Mouse (Mus musculus): ENCODE measurements around the gene Cdk13.

The Cdk13 gene

DNA sequence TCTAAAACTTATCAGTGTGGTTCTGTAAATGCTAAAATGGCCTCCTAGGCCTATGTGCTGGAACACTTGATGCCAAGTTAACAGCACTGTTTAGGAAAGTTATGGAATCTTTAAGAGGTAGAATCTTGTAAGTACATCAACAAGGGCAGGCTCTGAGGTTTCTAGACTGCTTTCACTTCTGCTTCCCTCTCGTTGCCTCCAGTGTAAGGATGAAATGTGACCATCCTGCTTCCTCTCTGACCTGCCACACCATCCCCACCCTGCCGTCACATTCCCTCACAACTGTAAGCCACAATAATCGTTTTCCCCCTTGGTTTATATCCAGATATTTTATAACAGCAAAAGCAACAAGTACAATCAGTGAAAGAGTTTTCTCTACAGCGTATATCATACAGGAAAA is 49.9 kb downstream of the Cdk13 start:
- no peak for DNase-seq

DNA sequence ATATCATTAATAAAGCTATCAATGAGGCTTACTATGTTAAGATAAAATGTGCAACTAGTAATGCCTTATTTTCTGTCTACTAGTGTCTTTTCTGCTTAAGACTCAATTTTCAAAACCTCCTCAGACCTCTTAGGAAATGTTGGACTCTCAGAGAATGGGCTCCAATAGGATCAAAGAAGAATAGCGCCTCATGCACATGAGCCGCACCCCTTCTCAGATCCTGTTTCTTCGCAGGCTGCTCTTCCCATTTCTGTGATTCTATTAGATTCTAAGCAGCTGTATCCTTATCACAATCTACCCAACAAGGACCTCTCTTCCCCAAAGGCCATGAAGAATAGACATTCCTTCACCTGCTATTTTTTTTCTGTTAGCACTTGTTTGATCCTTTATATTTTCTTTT is 76.1 kb downstream of the Cdk13 start:
- DNase-seq: no peak

DNA sequence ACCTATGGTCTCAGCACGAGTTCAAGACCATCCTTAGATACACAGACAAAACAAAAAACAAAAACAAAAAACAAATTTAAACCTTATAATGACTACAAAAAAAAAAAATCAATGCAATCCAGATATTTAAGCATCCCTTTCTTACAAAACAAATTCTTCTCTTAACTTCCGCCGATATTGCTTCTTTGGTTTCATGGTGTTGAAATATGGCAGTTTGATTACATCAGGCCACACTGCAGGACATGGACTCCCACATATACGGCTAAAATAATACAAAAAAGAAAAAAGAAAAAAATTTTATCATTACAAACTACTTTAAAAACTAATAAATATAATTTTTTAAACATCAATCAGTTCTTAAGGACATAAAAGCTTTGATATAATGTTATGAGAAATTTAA is 77.0 kb downstream of the Cdk13 start:
- DNase-seq: no peak

DNA sequence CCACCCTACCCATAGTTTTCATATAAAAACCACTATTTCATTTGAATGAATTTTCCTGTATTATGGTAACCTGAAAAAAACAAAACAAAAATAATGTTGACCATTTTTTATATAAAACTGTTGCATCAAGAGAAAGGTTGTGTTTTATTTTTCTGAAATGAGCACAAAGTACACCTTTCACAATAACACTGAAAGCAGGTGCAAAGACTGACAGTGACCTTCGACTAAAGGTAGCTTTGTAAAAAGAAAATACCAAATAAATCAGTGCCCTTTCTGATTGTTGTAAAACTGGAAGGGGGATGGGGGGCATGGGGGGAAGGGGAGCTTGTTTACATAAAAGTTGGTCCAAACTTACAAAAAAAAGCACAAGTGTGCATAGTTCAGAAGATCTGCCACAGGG is 87.5 kb downstream of the Cdk13 start:
- no peak for DNase-seq

- DNase-seq: no peak
These were observed 96.0 kb downstream of the Cdk13 start for GRCm38 (mm10) chr13:17708784-17709311.

- DNase-seq: no peak
These were observed 99.6 kb downstream of the Cdk13 start for GRCm38 (mm10) chr13:17705188-17705826.

DNA sequence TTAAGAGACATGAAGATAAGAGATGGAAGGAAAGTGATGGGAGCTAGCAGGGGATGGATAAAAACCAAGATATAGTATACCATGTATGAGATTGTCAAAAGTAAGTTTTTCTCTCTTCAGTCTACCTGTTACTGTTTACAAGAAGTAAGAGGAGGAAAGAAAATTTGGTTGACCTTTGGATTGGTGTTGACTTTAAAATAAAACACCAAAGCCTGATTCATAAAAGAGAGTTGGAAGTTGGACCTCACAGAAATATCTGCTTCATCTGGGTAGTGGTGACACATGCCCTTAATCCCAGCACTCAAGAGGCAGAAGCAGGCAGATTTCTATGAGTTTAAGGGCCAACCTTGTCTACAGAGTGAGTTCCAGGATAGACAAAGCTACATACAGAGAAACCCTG is 102.6 kb downstream of the Cdk13 start:
- no peak for DNase-seq

DNA sequence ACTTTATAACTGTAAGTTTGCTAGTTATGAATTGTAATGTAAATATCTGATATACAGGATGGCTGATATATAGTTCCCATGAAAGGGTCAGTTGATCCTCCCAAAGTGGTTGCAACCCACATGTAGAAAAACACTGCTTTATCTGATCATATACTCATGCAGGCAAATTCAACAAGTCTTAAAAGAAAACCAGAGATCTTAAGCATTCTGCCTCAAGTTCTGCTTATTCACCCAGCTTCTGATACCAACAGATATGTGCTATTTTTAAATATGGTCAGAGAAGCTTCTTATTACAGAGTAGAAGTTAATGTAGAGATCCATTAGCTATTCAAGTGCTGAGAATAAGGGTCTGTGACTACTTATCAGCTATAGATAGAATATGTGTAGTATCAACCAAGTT is 103.6 kb downstream of the Cdk13 start:
- no peak for DNase-seq

- DNase-seq: no peak
These were observed 104.7 kb downstream of the Cdk13 start for GRCm38 (mm10) chr13:17700090-17700715.

- DNase-seq: no peak
These were observed 108.9 kb downstream of the Cdk13 start for GRCm38 (mm10) chr13:17695898-17696580.

- DNase-seq: peak; percentile 100
These were observed 109.8 kb downstream of the Cdk13 start, which contains the start of the genes Mplkip and Sugct for GRCm38 (mm10) chr13:17694911-17695699. Gene Mplkip (plus strand): TSS chr13:17695192. Gene Sugct (minus strand): TSS chr13:17695553.

DNA sequence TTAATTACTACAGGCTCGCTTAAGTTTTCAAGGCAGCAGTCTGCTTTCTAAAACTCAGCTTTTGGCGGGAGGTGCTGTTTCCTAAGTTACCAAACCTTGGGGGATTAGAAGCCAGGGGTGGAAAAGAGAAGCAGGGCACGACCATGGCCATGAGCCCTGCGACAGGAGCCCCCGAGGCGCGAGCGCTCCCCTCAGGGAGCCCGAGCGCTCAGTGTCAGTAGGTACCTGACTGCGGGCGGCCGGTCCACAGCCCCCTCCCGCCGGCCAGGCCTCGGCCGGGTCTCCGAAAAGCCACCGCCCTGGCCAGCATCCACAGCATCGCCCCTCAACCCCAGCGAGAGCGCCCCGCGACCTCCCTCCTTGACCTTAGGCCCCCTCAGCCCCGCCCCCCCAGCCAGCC is 110.5 kb downstream of the Cdk13 start:
- DNase-seq: no peak

- peak; percentile 22 for DNase-seq
These were observed 111.1 kb downstream of the Cdk13 start for GRCm38 (mm10) chr13:17693816-17694215.

- DNase-seq: no peak
These were observed 113.5 kb downstream of the Cdk13 start for GRCm38 (mm10) chr13:17691436-17691835.

DNA sequence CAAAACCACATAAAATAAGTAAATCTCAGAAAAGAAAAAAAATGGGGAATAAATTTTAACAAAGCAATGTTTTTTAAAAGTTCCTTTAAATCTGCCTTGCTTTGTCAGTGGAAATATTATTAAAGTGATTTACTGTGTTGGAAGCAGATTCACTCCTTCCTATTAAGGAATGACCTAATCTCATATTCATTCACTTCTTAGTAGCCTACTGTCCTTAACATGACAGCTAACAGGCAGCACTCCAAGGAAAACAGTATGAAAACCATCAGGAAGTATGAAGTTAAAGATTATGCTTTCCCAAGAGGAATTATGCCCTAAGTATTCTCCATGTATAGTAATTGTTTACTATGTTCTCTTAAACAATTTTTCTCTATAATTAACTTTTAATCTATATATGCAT is 114.2 kb downstream of the Cdk13 start:
- DNase-seq: no peak

- DNase-seq: no peak
These were observed 115.4 kb downstream of the Cdk13 start for GRCm38 (mm10) chr13:17689461-17689860.

- DNase-seq: no peak
These were observed 133.8 kb downstream of the Cdk13 start for GRCm38 (mm10) chr13:17671122-17671521.

GRCm38 (mm10) chr13:17667380-17667779 is 137.5 kb downstream of the Cdk13 start:
- no peak for DNase-seq

All from lung, postnatal 10 days (tissue).